Mouse (Mus musculus) cerebellum, adult 2 months (tissue): Measurements from ENCODE around the gene Irs1. TPM values are rescaled to one million over a fixed set of nuclear protein-coding genes. Genes with fewer than 3 reads are reported as not detected.
A peak's percentile ranks its signal among the peaks of the same experiment; 100 is the strongest.

Experiments used
- DNase-seq, 2 experiments: peaks; one replicate each; pipeline ENCODE4 v3.0.0; 2021
- H3K27ac ChIP-seq: fragments of 200-500 bp; 2 replicates; pipeline ENCODE4 v1.5.1; 2012; ENCODE audit warnings: low read length, control low read depth, inconsistent platforms; ENCODE audit not compliant: insufficient read depth
- H3K27me3 ChIP-seq: fragments of 200-500 bp; 2 replicates; pipeline ENCODE4 v1.6.1; 2012; ENCODE audit warnings: inconsistent platforms, mild to moderate bottlenecking, low read length, moderate library complexity; ENCODE audit not compliant: control insufficient read depth, insufficient read depth
- H3K4me1 ChIP-seq: fragments of 200-500 bp; 2 replicates; pipeline ENCODE4 v1.6.1; 2011; ENCODE audit warnings: low read length; ENCODE audit not compliant: control insufficient read depth, insufficient read depth
- H3K4me3 ChIP-seq: fragments of 200-500 bp; replicated peaks from 2 replicates; pipeline ENCODE3; 2011; ENCODE audit warnings: mild to moderate bottlenecking, low read depth, low read length, control low read depth; ENCODE audit not compliant: insufficient read depth
- CTCF ChIP-seq: fragments of 200-500 bp; IDR thresholded peaks from 2 replicates; pipeline ENCODE4 v1.5.1; 2011; ENCODE audit warnings: low read depth, mild to moderate bottlenecking, control low read depth, low read length, moderate library complexity, borderline replicate concordance; ENCODE audit not compliant: insufficient read depth
- POLR2A ChIP-seq: fragments of 200-500 bp; IDR thresholded peaks from 2 replicates; pipeline ENCODE4 v1.6.1; 2011; ENCODE audit warnings: low read length, control low read depth, borderline replicate concordance; ENCODE audit not compliant: insufficient read depth
- WGBS: fragments of 180-500 bp; shearing (Covaris S2); methylation state at CpG from one replicate; pipeline ENCODE4 v1.1.7; 2018; 5-methylcytosine and 5-hydroxymethylcytosine counted together
- polyA plus RNA-seq: library from polyadenylated mRNA; depleted of rRNA; stranded (reverse); fragments of >200 nt; gene quantifications from 2 replicates; pipeline ENCODE4 v1.2.3, GENCODE M21; 2012

Irs1 gene
- polyA plus RNA-seq, 1 experiment, result 10.5 TPM

DNA sequence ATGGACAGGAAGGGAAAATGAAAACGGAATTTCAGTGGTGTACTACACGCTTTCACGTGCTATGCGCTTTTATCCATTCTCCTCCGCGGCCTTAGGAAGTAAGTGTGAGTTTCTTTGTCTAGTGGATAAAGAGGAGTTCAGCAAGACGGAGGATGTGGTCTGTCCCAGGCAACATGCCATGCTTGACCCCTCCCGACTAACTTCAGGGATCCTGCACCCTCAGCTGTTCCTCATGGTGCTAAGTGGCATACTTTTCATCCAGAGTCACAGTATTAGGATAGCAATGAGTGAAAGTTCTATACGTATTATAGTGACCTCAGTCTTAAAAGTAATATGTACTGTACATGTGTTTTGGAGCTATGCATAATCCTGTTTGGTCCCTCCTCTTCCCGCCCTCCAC is 29.6 kb upstream of the Irs1 start:
- TF ChIP-seq POLR2A (no peak), CTCF (no peak)
- Histone ChIP-seq H3K4me1 (peaks cover 2% of the 10 kb centered on the region; the same call in 1 of the 2 replicates), H3K27ac (no peak overlapping the region), H3K27me3 (no peaks in the 10 kb centered on the region), H3K4me3 (no peak overlapping the region)
- 44% methylated on average over 10 of the region's 10 CpGs for whole genome bisulfite sequencing
- DNase-seq, result no peak

DNA sequence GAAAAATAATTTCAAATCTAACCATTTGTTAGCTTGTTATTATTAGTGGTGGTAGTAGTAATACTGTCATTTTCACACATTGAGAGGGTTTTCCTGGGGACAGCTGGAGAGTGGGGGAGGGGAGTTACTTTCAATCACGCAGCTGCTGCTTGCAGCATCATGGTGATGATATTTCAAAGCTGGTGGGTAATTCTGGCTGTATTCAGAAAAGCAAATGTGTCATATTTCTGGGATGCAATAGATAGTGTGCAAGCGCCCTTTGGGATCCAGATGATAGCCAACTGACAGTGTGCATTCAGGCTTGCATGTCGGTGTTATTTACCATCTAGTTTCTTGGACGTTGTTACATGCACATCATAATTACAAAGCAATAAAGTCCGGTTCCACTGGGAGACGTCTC is 29.2 kb upstream of the Irs1 start:
- TF ChIP-seq POLR2A (no peak), CTCF (no peak)
- H3K4me1 ChIP-seq, result peaks cover 2% of the 10 kb centered on the region; the same call in 1 of the 2 replicates
- no peak for DNase-seq
- 10% methylated on average over 6 of the region's 6 CpGs for WGBS
- H3K4me3 ChIP-seq, result no peak overlapping the region
- no peaks in the 10 kb centered on the region for H3K27me3 ChIP-seq
- no peak overlapping the region for H3K27ac ChIP-seq

DNA sequence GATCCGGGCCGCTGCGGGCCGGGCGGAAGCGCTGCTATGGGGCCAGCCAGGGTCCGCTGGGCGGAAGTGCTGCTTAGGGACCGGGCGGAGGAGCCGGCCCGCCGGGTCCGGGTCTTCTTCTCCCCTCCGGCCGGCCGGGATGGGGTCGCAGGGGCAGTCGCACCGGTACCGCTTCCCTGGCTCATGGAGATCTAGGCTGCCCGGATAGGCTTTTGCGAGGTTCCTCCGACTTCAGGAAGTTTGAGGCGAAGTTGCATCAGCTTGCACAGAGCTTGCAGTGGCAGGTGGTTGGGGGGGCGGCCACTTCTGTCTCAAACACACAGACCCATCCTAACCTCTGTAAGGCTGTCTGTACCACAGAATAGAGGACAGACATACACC is 25.5 kb upstream of the Irs1 start:
- Histone ChIP-seq H3K27ac (peak overlapping the region; percentile 67), H3K4me1 (peaks cover 2% of the 10 kb centered on the region; the same call in 1 of the 2 replicates), H3K4me3 (peak overlapping the region; percentile 93), H3K27me3 (no peaks in the 10 kb centered on the region)
- no peak for DNase-seq
- TF ChIP-seq POLR2A (no peak), CTCF (no peak)
- WGBS, result under 1% methylated on average over 26 of the region's 26 CpGs

DNA sequence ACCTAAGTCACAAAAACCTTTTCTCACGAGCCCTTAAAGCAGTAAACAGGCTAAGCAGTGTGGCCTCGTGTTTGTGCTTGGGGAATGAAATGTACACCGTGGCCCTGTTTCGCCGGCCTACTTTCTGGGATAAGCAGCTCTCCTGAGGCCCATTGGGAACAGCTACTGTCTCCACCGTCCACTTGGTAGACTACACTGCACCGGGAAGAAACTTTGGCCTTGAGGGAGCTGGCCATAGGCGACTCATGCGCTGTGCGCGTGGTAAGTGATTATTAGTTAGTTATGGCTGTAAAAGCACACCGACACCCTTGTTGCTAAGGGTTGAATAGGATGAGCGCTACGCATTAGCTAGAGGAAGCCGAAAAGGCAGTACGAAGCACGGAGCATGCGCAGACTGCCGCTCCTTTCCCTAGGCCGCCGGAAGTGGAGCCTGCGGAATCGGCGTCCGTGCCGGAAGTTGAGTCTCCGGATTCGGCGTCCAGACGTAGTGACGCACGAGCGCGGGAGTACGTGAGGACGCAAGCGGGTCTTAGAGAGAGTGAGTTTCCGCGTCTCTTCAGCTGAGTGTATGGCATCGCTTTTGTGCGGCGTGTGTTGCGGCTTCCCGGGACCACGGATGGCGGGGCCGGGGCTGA is 25.0 kb upstream of the Irs1 start, which contains the start of gene Rhbdd1:
Rhbdd1 (plus strand) TSS at position 342 of the 635 bp plus-strand sequence.
- peaks cover 2% of the 10 kb centered on the region; the same call in 1 of the 2 replicates for H3K4me1 ChIP-seq
- H3K27ac ChIP-seq, result peak within 1 kb of the TSS; percentile 96
- peak; percentile 98 for DNase-seq
- 3% methylated on average over 47 of the region's 47 CpGs for WGBS
- TF ChIP-seq POLR2A (peak; percentile 88), CTCF (no peak)
- H3K27me3 ChIP-seq, result no peaks in the 10 kb centered on the region
- H3K4me3 ChIP-seq, result peak within 1 kb of the TSS; percentile 93

DNA sequence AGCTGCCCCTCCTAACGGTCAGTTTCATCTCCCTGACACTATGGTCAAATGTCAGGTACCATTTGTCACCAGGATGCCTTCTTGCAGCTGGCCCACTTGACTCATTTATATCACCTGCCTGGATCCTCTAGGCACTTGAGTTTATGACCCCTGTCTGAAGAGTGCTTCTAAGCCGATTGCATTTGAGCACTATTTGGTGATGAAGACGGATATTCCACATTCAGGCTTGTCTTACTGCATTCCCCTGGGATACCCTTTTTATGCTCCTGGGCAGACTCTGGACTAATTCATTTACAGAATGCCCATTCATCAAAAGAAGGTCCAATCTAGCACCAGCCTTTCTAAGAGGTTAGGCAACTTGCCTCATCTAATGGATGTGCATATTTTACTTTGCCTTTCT is 13.3 kb upstream of the Irs1 start:
- WGBS, result 84% methylated on average over 3 of the region's 3 CpGs
- no peaks in the 10 kb centered on the region; the same call in 1 of the 2 replicates for H3K27me3 ChIP-seq
- no peak for DNase-seq
- H3K4me3 ChIP-seq, result no peak overlapping the region
- TF ChIP-seq CTCF, result no peak
- TF ChIP-seq POLR2A, result no peak
- H3K27ac ChIP-seq, result no peak overlapping the region
- H3K4me1 ChIP-seq, result no peaks in the 10 kb centered on the region

DNA sequence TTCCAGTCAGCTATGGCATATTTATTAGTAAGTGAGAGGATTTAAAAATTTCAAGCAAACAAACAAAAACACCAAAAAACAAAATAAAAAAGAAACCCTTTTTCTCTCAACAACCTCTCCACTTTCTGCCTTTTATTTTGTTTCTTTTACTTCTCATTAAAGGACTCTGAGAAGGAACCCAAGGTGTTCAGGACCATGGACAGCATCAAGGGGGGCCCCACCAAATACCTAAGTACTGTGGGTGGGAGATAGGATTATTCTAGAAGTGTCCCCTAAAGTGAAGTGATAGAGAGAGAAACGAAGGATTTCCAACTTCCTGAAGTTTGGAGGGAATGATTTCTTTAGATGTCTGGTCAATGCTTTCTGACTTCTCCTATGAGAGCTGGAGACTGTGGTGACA is 7.4 kb upstream of the Irs1 start:
- Histone ChIP-seq H3K4me1 (no peaks in the 10 kb centered on the region), H3K4me3 (no peak overlapping the region), H3K27ac (no peak overlapping the region), H3K27me3 (no peaks in the 10 kb centered on the region)
- TF ChIP-seq POLR2A (no peak), CTCF (no peak)
- DNase-seq, result no peak
- 48% methylated on average over 1 of the region's 1 CpGs for WGBS

DNA sequence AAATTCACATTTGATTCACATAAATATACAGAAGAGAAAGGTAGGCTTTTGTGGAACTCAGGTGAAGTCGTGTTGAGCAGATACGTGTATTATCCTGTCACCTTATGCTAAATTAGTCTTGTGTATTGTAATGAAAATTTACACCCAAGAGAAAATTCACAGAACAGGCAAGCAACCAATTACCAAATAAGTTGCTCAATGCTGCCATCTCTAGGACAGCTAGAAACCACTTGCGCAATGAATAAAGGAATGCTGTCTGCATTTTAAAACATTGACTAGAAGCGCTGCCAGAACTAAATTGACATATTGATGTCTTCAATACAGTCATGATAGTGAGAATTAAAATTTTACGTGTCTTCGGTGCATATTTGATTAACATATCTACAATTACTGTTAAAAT is 2.9 kb upstream of the Irs1 start:
- Histone ChIP-seq H3K27ac (no peak overlapping the region), H3K27me3 (no peaks in the 10 kb centered on the region), H3K4me1 (peaks cover 5% of the 10 kb centered on the region), H3K4me3 (no peak overlapping the region)
- peak; percentile 25 to 68 for DNase-seq
- TF ChIP-seq CTCF, result 0 out of 2 replicates have a peak, but pooled peaks have one; percentile 20
- no peak for TF ChIP-seq POLR2A
- whole genome bisulfite sequencing, result 6% methylated on average over 6 of the region's 6 CpGs

DNA sequence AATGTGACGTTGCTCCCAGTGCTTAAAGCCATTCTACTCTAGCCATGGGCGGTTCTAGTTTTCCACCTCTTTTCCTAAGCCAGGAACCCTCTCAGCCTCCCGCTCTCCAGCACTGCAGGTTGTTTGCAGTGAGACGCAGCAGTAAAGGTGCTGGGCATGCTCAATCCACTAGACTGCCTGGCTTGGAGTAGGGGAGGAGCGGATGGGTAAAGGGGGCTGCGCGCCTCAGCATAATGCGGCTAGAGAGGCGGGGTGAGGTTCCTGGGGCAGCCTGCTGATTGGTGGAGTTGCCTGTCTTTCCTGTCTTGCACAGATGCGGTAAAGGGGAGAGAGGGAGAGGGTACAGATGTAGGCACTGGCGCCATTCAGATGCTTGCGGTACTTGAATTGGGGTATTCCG is 1.6 kb upstream of the Irs1 start:
- peak; percentile 80 to 84 for DNase-seq
- H3K4me3 ChIP-seq, result peak overlapping the region; percentile 49
- TF ChIP-seq POLR2A, result peak; percentile 58; the same call in 1 of the 2 replicates
- TF ChIP-seq CTCF, result no peak
- no peaks in the 10 kb centered on the region for H3K27me3 ChIP-seq
- H3K4me1 ChIP-seq, result peaks cover 18% of the 10 kb centered on the region
- WGBS, result under 1% methylated on average over 13 of the region's 13 CpGs
- no peak overlapping the region for H3K27ac ChIP-seq
